Mouse (Mus musculus) left cerebral cortex, postnatal 36 days (tissue): ENCODE measurements around the gene Gm7168. TPM values are rescaled to one million over a fixed set of nuclear protein-coding genes. Genes with fewer than 3 reads are reported as not detected.
"Not testable (repeated sequence)": the region's sequence is repeated elsewhere in the genome, so short reads cannot be mapped to it uniquely, and the experiment has no call there.

Experiments used
- DNase-seq, 2 experiments: peaks; one replicate each; pipeline ENCODE4 v3.0.0; 2021 to 2022; ENCODE audit warnings: low spot score in 2 of 2, mixed read lengths in 1 of 2
- intact Hi-C: fragments of 180-260 bp; cut with DNase I; formaldehyde crosslinking; loops from one replicate; pipeline ENCODE4 v1.15.1; 2025
- total RNA-seq, 2 experiments: library from RNA; stranded (reverse); gene quantifications; 2 replicates each; pipeline ENCODE4 v1.2.3; 2021

The Gm7168 gene
- total RNA-seq: not detected

DNA sequence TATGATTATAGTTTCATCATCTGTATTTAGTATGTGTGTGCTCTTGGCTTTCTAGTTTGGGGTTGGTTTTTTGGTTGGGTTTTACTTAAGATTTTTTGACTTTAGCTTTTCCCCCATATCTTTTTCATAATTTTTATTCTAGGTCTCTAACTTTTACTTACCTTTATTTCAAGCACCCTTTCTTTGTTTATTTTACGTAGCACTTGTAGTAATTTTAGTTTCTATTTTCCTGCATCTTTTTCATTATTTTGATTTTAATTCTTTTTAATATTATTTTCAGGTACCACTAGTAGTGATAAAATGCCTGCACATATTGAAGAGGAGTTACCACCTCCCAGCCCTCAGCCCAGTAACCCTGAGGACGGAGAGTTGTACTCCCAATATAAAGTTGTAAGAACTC lies at the start of gene Gm7168:
Gm7168 (plus strand) TSS at position 301 of the 400 bp plus-strand sequence.
- intact Hi-C loops: loop anchor here (10.0 kb wide), 1 partner anchor 93 kb away; no protein-coding TSS in a partner anchor
- DNase-seq: not testable (repeated sequence)

- intact Hi-C loops: no loop called here
- DNase-seq: no peak
Observed at GRCm38 (mm10) chr17:13898838-13899237, 49.3 kb upstream of the Gm7168 start.

DNA sequence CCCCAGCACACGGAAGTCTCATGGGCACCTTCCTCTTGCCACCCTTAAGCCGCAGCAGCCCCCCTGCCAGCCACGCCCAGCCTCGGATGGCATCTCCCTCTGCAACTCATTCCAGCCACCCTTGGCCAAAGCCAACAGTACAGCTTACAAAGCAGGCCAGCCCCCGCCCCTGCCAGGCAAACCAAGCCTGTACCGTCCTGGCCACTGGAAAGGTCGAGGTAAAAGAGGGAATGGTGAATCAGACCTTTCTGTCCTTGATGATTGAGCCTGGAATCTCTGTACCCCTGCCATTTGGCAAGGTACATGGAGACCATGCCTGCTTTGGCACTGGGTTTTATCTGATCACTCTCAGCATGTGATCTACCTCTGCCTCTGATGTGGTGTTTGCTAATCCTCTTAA lies 48.9 kb upstream of the Gm7168 start:
- intact Hi-C loops: no loop called here

DNA sequence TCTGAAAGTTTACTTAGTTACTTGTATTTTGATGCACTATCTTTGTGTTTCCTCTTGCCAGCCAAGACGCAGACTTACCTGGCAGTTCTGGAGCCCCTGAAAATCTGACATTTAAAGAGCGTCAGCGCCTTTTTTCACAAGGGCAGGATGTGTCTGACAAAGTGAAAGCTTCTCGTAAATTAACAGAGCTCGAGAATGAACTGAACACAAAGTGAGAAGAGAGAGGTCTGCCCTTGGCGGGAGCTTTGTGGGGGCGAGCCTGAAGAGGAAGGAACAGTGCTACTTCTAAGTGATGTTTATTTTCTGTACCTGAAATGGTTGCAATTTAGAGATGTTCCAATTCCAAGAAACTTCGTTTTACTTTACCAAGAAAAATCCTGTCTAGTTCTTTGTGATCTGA lies 44.4 kb upstream of the Gm7168 start:
- intact Hi-C loops: no loop called here
- DNase-seq: no peak

More for the DNA sequence above, 48.9 kb upstream of the Gm7168 start:
- DNase-seq: no peak

DNA sequence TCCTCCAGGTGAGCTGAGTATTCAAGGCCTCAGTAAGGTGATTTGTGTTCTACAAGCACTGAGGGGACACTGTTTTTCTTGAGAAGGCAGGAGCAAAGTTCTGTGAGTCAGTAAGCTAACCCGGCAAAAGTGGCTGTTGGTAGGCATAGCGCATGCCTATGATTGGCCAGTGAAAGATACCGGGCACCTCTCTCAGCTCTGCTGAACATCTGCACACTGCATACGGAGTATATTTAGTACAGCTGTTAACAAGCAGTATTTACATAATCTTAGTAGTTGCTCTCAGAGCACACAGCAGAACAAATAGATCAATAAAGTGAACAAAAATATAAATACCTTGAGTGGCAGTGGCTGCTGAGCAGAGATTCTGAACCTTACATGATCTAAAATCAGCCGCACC lies 41.1 kb upstream of the Gm7168 start:
- no peak for DNase-seq
- intact Hi-C loops: no loop called here

DNA sequence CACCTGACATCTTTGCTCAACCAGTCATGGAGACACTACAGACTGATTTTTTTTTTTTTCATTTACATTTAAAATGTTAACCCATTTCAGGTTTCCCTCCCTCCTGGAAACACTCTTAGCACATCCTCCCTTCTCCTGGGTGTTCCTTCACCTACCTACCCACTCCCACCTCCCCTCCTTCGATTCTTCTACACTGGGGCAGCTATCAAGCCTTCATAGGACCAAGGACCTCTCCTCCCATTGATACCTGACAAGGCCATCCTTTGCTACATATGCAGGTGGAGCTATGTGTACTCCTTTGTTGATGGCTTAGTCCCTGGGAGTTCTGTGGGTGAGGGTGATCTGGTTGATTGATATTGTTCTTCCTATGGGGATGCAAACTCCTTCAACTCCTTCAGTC lies 40.5 kb upstream of the Gm7168 start:
- intact Hi-C loops: no loop called here
- no peak for DNase-seq

- DNase-seq: no peak
- intact Hi-C loops: no loop called here
Observed at GRCm38 (mm10) chr17:13913951-13914350, 34.2 kb upstream of the Gm7168 start.

DNA sequence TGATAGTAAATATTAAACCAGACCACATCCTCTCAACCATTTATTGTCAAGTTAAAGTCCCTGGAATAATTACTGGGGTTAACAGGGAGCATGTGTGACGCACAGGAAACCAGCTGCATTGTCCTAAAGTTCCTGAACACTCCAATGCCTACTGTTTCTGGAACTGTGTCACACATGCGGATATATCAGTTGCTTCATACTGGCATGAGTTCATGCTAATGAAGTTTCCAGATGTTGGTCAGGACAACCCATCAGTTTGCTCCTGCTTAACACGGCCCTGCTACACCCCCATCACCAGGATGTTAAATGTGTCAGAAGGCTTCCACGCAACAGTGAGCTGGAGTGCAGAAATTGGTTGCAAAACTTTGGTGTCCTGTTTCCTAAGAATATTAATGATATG lies 33.6 kb upstream of the Gm7168 start:
- intact Hi-C loops: no loop called here
- DNase-seq: no peak

GRCm38 (mm10) chr17:13920771-13921170 lies 27.4 kb upstream of the Gm7168 start:
- no peak for DNase-seq
- intact Hi-C loops: no loop called here

GRCm38 (mm10) chr17:13923418-13923817 lies 24.8 kb upstream of the Gm7168 start:
- DNase-seq: no peak
- intact Hi-C loops: no loop called here

- DNase-seq: no peak
- intact Hi-C loops: no loop called here
Observed at GRCm38 (mm10) chr17:13924588-13924987, 23.6 kb upstream of the Gm7168 start.

- intact Hi-C loops: no loop called here
Observed at GRCm38 (mm10) chr17:13925931-13926330, 22.2 kb upstream of the Gm7168 start.

DNA sequence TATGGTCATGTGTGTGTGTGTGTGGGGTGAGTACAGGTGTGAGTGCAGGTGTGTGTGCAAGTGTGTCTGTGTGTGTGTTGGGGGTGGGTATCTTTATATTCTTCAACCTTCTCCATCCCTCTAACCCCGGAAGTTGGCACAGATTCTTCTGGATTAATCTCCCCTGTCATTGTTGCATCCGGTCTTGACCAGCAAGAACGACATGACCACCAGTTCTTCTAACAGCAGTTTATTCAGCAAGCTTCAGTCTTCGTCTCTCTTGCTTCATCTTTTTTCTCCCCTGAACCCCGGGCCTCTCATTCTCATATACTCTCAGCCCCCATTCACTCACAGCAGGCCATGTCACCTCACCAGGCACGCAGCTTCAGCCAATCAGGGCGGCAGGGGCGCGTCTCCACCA lies 17.8 kb upstream of the Gm7168 start:
- intact Hi-C loops: no loop called here
- DNase-seq: no peak

More at GRCm38 (mm10) chr17:13925931-13926330, 22.2 kb upstream of the Gm7168 start:
- no peak for DNase-seq

DNA sequence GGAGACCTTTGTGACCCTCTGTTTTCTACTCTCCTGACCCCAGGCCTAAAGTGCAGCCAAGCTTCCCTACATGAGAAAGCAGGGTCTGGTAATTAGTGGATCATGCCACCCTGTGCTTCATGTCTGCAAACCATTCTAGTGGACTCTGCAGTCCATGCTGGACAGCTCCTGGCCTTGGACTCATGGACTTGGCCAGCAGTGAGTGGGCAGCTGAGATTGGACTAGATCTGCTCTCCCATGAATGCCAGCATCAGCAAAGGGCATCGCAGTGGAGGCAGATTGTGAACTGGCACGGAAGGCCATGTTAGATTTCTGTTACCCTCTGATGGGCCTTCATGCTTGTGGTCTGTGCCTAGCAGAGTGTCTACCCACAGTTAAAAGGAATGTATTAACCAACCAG lies 12.8 kb upstream of the Gm7168 start:
- DNase-seq, intact Hi-C loops: not testable (repeated sequence)

DNA sequence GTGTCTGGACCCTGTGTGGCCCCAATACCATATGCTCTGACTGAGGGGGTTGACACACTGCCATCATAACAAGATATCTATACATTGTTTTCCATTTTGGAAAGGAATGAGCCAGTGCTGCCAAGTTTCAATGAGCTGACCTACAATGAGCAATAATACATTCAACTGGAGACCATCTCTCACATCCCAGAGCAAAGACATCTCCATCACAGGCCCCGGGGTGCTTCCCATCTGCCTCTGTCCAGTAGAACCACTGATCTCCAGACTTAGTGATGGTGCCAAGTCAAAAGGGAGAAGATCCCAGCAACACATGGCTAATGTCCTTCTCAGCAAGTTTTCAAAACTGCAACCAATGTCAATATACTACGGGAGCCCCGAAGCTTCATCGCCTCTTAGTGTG lies 10.4 kb upstream of the Gm7168 start:
- intact Hi-C loops: no loop called here
- no peak for DNase-seq

DNA sequence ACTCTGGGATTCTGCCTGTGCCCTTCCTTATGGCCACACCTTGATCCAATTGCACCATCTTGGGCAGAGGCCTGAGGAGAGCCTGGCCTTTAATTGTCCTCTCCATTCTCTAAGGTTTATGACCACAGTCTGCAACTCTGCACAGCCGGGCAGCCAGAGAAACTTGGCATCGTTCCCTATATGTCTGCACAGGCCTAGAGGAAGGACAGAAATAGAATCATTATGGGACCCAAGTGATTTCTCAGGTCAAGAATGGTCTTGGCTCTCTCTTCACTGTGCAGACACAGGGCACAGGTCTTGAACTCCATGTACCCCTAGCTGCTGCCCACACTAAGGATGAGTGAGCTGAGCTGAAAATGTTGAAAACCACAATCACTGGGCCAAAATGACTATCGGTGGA lies 9.5 kb upstream of the Gm7168 start:
- intact Hi-C loops: no loop called here
- no peak for DNase-seq

- DNase-seq, intact Hi-C loops: not testable (repeated sequence)
Observed at GRCm38 (mm10) chr17:13939231-13939630, 8.9 kb upstream of the Gm7168 start.

GRCm38 (mm10) chr17:13940487-13940886 lies 7.7 kb upstream of the Gm7168 start:
- intact Hi-C loops: loop anchor here (10.0 kb wide), 1 partner anchor 86 kb away; no protein-coding TSS in a partner anchor

GRCm38 (mm10) chr17:13951570-13951969 lies 3.4 kb downstream of the Gm7168 start:
- DNase-seq, intact Hi-C loops: not testable (repeated sequence)

More at GRCm38 (mm10) chr17:13940487-13940886, 7.7 kb upstream of the Gm7168 start:
- DNase-seq: no peak

DNA sequence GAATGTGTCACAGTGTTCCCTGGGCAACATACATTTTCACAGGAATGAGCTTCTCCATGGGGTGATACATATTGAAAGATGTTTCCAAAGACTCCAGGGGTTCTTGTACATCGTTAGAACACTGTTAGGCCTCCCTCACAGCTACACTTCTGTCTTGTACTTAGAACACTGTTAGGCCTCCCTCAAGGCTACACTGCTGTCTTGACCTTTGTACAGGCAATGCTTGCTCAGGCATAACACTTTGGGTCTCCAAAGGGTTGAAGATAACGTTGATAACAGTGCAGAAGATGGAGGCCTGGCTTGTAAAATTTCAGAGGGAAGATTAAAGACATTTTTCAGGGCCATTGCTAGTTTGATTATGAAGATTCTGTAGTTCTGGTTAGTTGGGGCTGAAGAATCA lies 10.0 kb downstream of the Gm7168 start:
- intact Hi-C loops, DNase-seq: not testable (repeated sequence)

DNA sequence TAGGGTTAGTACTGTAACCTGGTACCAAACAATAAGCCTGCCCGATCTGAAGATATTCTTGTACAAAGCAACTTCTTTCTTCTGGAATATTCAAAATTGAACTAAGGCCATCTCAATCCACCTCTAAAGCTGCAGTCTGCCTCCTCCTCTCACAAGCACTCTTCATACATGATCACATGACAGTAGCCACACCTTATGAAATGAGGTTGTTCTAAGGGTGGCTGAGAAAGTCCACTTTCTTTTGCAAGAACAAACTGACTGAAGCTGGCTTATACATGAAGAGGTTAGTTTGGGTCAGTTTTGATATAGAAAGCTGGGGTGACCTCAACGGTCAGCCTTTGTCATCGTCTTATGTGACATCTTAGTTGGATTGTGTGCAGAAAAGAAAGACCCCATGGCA lies 14.1 kb downstream of the Gm7168 start:
- intact Hi-C loops: loop anchor here (5.0 kb wide), 1 partner anchor 85 kb away; no protein-coding TSS in a partner anchor
- not testable (repeated sequence) for DNase-seq

DNA sequence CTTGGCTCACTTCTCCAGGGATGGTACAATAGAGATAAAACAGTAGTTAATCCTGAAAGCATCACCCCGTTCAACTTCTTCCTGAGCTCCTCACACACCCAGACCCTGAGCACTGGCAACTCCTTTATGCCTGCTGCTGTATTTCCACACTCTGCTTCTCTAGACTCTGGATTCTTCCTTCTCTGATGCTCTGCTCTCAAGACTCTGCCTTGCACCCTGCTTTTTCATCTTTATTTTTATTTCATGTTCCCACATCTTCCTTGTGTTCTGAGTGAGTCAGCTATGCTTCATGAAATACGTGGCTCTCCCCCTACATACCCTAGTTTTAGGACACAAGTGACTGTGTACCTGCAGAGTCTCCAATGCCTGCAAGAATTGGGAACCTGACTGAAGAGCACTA lies 16.9 kb downstream of the Gm7168 start:
- intact Hi-C loops, DNase-seq: not testable (repeated sequence)
